Mouse (Mus musculus) liver, embryonic 15.5 days (tissue): ENCODE data around the gene Gucy2c. TPM values are rescaled to one million over a fixed set of nuclear protein-coding genes. Genes with fewer than 3 reads are reported as not detected.
A peak's percentile ranks its signal among the peaks of the same experiment; 100 is the strongest.

Experiments
- ATAC-seq: fragments of 200-750 bp; cut with Nextera tagmentation; 2 replicates; pipeline ENCODE4 v1.8.0; 2017; ENCODE audit warnings: moderate number of reproducible peaks, mild to moderate bottlenecking, moderate library complexity; ENCODE audit not compliant: insufficient read depth
- H3K27ac ChIP-seq: fragments of 300-500 bp; sonication (generic); replicated peaks from 2 replicates; pipeline ENCODE4 v1.5.1; 2015; ENCODE audit warnings: mild to moderate bottlenecking, inconsistent platforms
- H3K27me3 ChIP-seq: fragments of 300-500 bp; sonication (generic); 2 replicates; pipeline ENCODE4 v1.6.1; 2015; ENCODE audit warnings: mild to moderate bottlenecking, inconsistent platforms
- H3K36me3 ChIP-seq: fragments of 300-500 bp; sonication (generic); replicated peaks from 2 replicates; pipeline ENCODE4 v1.6.1; 2015; ENCODE audit warnings: moderate library complexity, mild to moderate bottlenecking, inconsistent platforms
- H3K4me1 ChIP-seq: fragments of 300-500 bp; sonication (generic); replicated peaks from 2 replicates; pipeline ENCODE4 v1.6.1; 2015; ENCODE audit warnings: inconsistent platforms
- H3K4me2 ChIP-seq: fragments of 300-500 bp; sonication (generic); 2 replicates; pipeline ENCODE4 v1.6.1; 2015; ENCODE audit warnings: moderate library complexity, mild to moderate bottlenecking, inconsistent platforms
- H3K4me3 ChIP-seq: fragments of 300-500 bp; sonication (generic); replicated peaks from 2 replicates; pipeline ENCODE4 v1.5.1; 2015; ENCODE audit warnings: mild to moderate bottlenecking, inconsistent platforms
- H3K9ac ChIP-seq: fragments of 300-500 bp; sonication (generic); 2 replicates; pipeline ENCODE4 v1.6.1; 2015; ENCODE audit warnings: moderate library complexity, mild to moderate bottlenecking, inconsistent platforms
- H3K9me3 ChIP-seq: fragments of 300-500 bp; sonication (generic); replicated peaks from 2 replicates; pipeline ENCODE4 v1.6.1; 2016; ENCODE audit warnings: inconsistent platforms
- WGBS: fragments of 180-500 bp; shearing (Covaris S2); methylation state at CpG from one replicate; pipeline ENCODE4 v1.1.7; 2015; ENCODE audit warnings: mixed read lengths; ENCODE audit not compliant: insufficient replicate concordance; 5-methylcytosine and 5-hydroxymethylcytosine counted together
- polyA plus RNA-seq: library from polyadenylated mRNA; unstranded; fragments of >200 nt; fragmentation: Nextera tagmentation; extraction: Ambion mirVana; gene quantifications from 2 replicates; pipeline ENCODE4 v1.2.1, GENCODE M21; 2015

Gene Gucy2c
- polyA plus RNA-seq, 1 experiment from 2014 or later, result 0.26 TPM

DNA sequence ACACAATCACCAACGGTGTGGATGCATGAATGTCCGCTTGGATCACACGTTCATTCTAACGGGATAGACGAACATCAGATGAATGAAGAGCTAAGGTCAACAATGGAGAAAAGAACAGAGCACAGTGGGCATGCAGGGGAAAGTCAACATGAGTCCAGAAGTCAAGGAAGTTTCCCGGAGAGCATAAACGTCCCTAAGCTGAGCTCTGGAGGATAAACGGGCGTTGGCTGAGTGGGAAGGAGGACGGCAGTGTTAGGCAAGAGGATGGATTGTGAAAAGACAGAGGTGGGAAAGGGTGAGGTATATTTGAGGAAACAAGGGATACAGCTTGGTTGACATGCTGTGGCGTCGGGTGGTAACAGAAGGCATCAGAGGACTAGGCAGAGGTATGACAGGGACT lies 581 bp upstream of the Gucy2c start:
- Histone ChIP-seq H3K4me2 (no peak overlapping the region), H3K9ac (no peak overlapping the region), H3K9me3 (no peaks in the 10 kb centered on the region), H3K27ac (no peak overlapping the region), H3K36me3 (no peaks in the 10 kb centered on the region), H3K4me3 (no peak overlapping the region), H3K4me1 (no peaks in the 10 kb centered on the region), H3K27me3 (no peaks in the 10 kb centered on the region)
- no peak for ATAC-seq
- 77% methylated on average over 12 of the region's 12 CpGs for WGBS

DNA sequence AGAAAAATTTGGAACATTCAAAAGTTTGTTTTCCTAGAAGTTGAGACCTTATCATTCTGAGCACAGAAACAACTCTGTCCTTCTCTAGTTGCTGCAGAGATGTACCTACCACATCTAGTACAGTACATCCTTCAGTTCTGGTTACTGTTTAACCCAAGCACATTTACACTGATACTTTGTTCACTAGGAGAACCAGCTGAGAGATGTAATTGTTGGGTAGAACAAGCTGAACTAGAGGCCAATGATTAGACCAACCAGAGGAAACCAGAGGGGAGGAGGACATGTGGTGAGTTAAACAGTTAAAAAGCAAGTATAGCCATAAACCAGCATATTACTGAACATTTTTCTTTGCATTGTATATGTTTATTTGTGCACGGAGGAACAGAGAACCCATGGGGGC lies 5.2 kb downstream of the Gucy2c start:
- H3K4me1 ChIP-seq, result no peaks in the 10 kb centered on the region
- no peak overlapping the region for H3K27ac ChIP-seq
- 76% methylated on average over 1 of the region's 1 CpGs for WGBS
- no peak overlapping the region for H3K4me2 ChIP-seq
- no peak overlapping the region for H3K4me3 ChIP-seq
- no peaks in the 10 kb centered on the region for H3K36me3 ChIP-seq
- H3K27me3 ChIP-seq, result no peaks in the 10 kb centered on the region
- no peak for ATAC-seq
- no peak overlapping the region for H3K9ac ChIP-seq
- H3K9me3 ChIP-seq, result no peaks in the 10 kb centered on the region

DNA sequence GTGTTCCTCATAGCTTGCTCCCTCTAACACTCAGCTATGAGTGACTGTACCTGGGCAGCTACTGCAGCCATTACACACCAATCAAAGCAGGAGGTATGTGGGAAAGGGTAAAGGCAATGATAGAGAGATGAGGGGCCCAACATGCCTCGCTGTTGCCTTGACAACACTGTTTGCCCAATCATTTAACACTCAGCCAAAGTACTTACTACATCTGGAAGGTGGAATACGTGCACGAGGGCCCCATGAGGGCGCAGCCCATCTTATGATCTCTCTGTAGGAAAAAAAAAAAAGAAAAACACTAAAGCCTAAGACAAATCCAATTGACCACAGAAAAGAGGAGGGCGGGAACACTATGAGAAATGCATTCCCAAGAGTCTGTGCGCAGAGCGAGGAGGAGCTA lies 11.7 kb downstream of the Gucy2c start:
- H3K9me3 ChIP-seq, result no peaks in the 10 kb centered on the region
- H3K36me3 ChIP-seq, result no peaks in the 10 kb centered on the region
- ATAC-seq, result no peak
- H3K4me2 ChIP-seq, result no peak overlapping the region
- H3K4me3 ChIP-seq, result no peak overlapping the region
- H3K27me3 ChIP-seq, result no peaks in the 10 kb centered on the region
- no peak overlapping the region for H3K27ac ChIP-seq
- no peak overlapping the region for H3K9ac ChIP-seq
- no peaks in the 10 kb centered on the region for H3K4me1 ChIP-seq
- 64% methylated on average over 7 of the region's 7 CpGs for WGBS

DNA sequence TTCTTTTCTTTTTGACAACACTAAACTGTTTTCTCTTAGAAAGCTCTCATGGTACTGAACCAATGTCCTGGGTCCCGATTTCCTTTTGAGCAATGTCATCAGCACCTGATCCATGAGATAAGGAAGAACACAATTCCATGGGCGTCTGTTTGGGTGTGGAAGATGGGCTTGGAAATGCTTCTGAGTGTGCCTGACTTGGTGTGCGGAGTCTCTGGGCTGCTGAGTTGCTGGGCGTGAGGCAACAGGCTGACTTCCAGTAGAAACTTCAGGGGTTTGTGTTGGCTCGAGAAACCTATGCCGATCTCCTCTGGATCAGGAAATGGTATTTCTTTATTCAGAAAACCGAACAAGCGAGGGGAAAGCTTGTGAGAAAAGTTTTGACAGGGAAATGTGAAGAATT lies 12.4 kb downstream of the Gucy2c start:
- Histone ChIP-seq H3K4me2 (no peak overlapping the region), H3K9me3 (no peaks in the 10 kb centered on the region), H3K4me3 (no peak overlapping the region), H3K27ac (no peak overlapping the region), H3K27me3 (no peaks in the 10 kb centered on the region), H3K9ac (no peak overlapping the region), H3K36me3 (no peaks in the 10 kb centered on the region), H3K4me1 (no peaks in the 10 kb centered on the region)
- no peak for ATAC-seq
- WGBS, result 55% methylated on average over 8 of the region's 8 CpGs

DNA sequence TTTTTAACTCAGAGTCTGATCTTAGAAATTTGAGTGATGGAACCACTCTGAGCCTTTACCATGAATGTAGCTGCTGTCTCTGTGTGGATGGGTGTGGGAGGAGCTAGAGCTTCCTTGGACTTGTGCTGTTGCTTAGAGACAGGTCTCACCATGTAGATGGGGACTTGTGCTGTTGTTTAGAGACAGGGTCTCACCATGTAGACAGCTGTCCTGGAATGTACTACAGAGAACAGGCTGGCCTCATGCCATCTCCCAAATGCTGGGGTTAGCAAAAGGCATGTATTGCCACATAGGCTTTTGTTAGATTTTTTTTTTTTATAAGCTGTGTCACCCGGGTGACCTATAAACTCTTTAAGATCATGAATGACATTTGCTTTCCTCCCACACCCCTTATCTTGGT lies 17.7 kb downstream of the Gucy2c start:
- Histone ChIP-seq H3K4me2 (no peak overlapping the region), H3K27me3 (no peaks in the 10 kb centered on the region), H3K9ac (no peak overlapping the region), H3K36me3 (no peaks in the 10 kb centered on the region), H3K9me3 (no peaks in the 10 kb centered on the region), H3K4me1 (no peaks in the 10 kb centered on the region), H3K4me3 (no peak overlapping the region), H3K27ac (no peak overlapping the region)
- no peak for ATAC-seq
- 18% methylated on average over 1 of the region's 1 CpGs for WGBS

DNA sequence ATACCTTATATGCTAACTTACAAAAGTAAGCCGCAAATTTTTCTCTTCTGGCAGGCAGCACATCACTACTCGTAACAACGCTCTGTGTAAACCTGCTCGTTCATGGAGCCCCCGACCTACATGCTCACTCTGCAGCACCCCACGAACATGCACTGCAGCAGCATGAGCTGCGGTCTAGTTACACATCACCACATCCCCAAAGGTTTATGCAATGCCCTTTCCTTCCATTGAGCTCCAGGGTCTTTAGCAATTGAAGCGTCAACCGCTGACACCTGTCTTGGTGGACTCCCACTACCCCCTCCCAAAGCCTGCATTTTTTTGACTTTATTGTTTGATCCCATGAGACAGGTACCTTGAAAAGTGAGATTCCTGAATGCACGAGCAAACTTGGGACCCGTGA lies 31.0 kb downstream of the Gucy2c start:
- ATAC-seq, result no peak
- Histone ChIP-seq H3K4me3 (no peak overlapping the region), H3K36me3 (no peaks in the 10 kb centered on the region), H3K27ac (no peak overlapping the region), H3K9ac (no peak overlapping the region), H3K27me3 (no peaks in the 10 kb centered on the region), H3K4me1 (no peaks in the 10 kb centered on the region), H3K4me2 (no peak overlapping the region), H3K9me3 (no peaks in the 10 kb centered on the region)
- 69% methylated on average over 11 of the region's 11 CpGs for WGBS

DNA sequence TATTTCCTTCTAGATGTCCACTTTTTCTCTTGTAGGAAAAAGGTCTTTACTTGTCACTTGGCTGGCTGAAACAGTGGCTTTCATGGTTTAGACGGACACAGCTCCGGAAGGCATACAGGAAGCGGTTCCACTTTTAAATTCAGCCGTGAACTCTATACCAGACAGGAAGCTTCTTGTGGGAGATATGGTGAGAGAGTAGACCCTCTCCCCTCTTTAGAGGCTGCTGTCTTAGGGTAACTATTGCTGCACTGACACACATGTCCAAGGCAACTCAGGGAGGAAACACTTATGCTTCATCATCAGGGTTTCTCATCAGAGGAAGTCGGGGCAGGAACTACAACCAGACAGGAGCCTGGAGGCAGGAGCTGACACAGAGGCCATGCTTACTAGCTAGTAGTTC lies 36.0 kb downstream of the Gucy2c start:
- Histone ChIP-seq H3K36me3 (no peaks in the 10 kb centered on the region), H3K4me3 (no peak overlapping the region), H3K27ac (no peak overlapping the region), H3K4me1 (no peaks in the 10 kb centered on the region), H3K9ac (no peak overlapping the region), H3K9me3 (no peaks in the 10 kb centered on the region), H3K4me2 (no peak overlapping the region), H3K27me3 (no peaks in the 10 kb centered on the region)
- ATAC-seq, result no peak
- WGBS, result 18% methylated on average over 5 of the region's 5 CpGs

DNA sequence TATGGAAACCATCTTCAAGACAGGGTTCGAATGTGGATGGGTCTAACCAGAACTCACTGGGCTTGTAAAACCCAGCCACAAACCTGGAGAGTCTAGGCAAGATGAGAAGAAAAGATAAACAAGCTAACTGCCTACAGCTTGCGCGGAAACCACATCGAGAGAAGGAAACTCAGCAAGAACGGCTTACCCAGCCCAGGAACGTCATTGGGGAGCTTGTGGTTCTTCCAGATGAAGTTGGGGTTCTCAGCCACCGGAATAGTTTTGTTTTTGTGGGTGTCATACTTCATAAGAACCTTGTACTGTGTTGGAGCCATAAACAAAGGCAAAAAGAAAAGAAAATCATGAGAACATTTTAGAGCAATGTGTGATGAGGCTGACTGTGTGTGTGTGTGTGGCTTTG lies 37.8 kb downstream of the Gucy2c start:
- Histone ChIP-seq H3K9ac (no peak overlapping the region), H3K4me3 (no peak overlapping the region), H3K9me3 (no peaks in the 10 kb centered on the region), H3K27me3 (no peaks in the 10 kb centered on the region), H3K27ac (no peak overlapping the region), H3K4me1 (no peaks in the 10 kb centered on the region), H3K36me3 (no peaks in the 10 kb centered on the region), H3K4me2 (no peak overlapping the region)
- ATAC-seq, result no peak
- WGBS, result 19% methylated on average over 7 of the region's 7 CpGs

DNA sequence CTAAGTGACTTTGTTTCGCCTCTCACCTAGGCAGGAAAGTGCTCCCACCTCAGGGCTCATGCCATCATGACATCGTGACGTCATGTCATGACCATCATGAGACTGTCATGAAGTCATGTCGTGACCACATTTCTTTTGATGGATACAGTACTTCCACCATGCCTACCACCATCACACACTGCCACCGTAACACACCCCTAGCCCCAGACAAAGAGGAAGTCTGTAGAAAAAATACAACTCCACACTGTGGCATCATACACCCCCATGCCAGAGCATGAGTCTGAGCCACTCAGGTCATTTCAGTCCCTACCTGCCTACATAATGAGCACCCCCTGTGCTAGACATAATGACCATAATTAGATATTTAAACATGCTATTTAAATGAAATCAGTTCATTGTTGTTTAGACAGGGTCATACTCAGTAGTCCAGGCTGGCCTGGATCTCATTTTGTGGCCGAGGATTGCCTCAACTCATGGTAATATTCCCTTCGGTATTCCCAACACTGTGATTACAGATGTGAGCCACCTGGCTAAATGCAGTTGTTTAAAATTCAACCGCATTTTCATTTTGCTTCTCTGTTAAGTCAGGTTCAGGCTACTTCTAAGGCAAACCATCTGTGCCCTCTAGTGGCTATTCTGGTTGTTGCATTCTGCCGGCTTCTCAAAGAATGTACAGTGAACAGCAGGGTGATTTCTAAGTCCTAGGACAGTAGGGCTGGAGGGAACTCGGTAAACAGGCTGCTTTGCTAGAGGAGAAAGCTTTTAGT lies 39.0 kb downstream of the Gucy2c start:
- no peak overlapping the region for H3K4me2 ChIP-seq
- 29% methylated on average over 10 of the region's 10 CpGs for WGBS
- H3K9ac ChIP-seq, result no peak overlapping the region
- no peak overlapping the region for H3K27ac ChIP-seq
- no peak overlapping the region for H3K4me3 ChIP-seq
- ATAC-seq, result 0 out of 2 replicates have a peak, but pooled peaks have one; percentile 18
- H3K36me3 ChIP-seq, result no peaks in the 10 kb centered on the region
- no peaks in the 10 kb centered on the region for H3K9me3 ChIP-seq
- no peaks in the 10 kb centered on the region for H3K27me3 ChIP-seq
- no peaks in the 10 kb centered on the region for H3K4me1 ChIP-seq

DNA sequence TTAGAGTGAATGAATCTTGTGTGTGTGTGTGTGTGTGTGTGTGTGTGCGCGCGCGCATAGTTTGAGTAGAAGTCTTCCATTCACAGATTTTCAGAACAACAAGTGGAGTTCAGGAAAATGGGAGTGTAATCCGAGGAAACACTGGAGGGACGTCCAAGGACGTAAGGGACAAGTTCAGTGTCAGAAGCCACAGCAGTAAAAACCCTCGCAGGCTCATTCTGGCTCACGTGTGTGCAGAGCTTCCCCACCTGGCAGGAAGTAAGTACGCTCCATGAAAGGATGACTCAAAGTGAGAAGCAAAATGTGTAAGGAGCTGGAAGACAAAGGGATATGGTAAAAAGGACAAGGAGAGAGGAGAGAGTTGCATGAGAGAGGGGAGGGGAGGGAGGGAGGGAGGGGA lies 40.3 kb downstream of the Gucy2c start:
- 68% methylated on average over 10 of the region's 10 CpGs for WGBS
- no peak for ATAC-seq
- Histone ChIP-seq H3K27ac (no peak overlapping the region), H3K9me3 (no peaks in the 10 kb centered on the region), H3K4me1 (no peaks in the 10 kb centered on the region), H3K9ac (no peak overlapping the region), H3K4me2 (no peak overlapping the region), H3K27me3 (no peaks in the 10 kb centered on the region), H3K4me3 (no peak overlapping the region), H3K36me3 (no peaks in the 10 kb centered on the region)

DNA sequence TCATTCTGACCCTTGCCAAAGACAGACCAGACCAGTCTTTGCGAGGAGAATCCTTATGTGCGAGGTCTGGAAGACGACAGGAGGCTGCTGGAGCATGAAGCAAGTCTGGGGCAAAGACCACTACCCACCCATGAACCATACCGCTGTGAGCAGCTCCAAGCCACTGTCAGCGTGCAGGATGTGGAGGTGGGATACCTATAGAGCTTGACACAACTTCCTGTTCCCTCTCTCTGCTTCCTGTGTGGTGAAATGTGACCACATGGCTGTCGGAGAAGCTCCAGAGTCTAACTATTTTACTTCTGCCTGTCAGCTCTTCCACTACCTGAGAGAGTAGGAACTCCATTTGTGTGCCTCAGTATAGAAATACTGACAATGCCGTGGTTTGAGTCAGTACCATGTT lies 45.8 kb downstream of the Gucy2c start:
- H3K36me3 ChIP-seq, result no peaks in the 10 kb centered on the region
- H3K4me2 ChIP-seq, result no peak overlapping the region
- no peak for ATAC-seq

DNA sequence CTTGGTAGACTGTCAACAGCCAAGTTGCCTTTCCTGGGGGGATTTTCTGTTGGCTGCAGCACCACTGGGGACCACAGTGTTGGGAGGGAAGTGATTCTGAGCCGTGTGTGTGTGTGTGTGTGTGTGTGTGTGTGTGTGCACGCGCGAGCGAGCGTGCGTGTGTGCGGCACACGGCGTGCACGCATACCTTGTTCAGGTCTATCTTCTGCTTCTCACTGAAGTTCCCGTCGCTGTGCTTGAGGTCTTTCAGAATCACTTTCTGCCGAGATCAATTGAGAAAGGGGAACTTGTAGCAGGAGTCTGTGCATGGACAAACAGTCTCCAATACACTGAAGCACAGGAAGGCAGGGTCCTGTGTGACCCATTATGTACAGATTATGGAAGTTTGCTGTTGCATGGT lies 53.4 kb downstream of the Gucy2c start:
- H3K4me3 ChIP-seq, result no peak overlapping the region
- H3K9ac ChIP-seq, result no peak overlapping the region
- no peak for ATAC-seq
- no peak overlapping the region for H3K27ac ChIP-seq
- no peaks in the 10 kb centered on the region for H3K4me1 ChIP-seq
- 0 out of 2 replicates have a peak, but pooled peaks cover 2% of the 10 kb centered on the region for H3K9me3 ChIP-seq
- no peaks in the 10 kb centered on the region for H3K27me3 ChIP-seq
- no peaks in the 10 kb centered on the region for H3K36me3 ChIP-seq
- 66% methylated on average over 14 of the region's 14 CpGs for WGBS
- H3K4me2 ChIP-seq, result no peak overlapping the region

More for the DNA sequence above, 45.8 kb downstream of the Gucy2c start:
- H3K9me3 ChIP-seq, result no peaks in the 10 kb centered on the region
- H3K4me1 ChIP-seq, result no peaks in the 10 kb centered on the region
- 14% methylated on average over 7 of the region's 7 CpGs for WGBS
- H3K9ac ChIP-seq, result no peak overlapping the region
- no peak overlapping the region for H3K27ac ChIP-seq
- H3K27me3 ChIP-seq, result no peaks in the 10 kb centered on the region
- no peak overlapping the region for H3K4me3 ChIP-seq
